Mouse (Mus musculus): Measurements from ENCODE around the gene Lyplal1.

The Lyplal1 gene

DNA sequence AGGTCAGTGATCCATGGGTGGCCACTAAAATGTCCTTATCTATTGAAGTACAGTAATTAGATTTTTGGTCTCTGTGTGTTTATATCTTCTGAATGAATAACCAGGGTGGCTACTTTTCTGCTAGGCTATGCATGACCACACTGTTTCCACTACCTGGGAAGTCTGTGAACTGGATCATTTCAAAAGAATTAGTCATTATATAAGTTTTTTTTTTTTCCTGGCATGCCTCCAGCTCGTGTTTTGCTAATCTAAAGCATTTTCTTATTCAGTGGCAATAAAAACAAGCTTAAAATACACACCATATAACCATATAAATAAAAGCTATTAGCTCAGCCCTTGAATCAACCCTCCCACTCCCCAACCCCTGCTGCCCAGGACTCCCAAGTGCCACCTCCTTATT is 75.3 kb downstream of the Lyplal1 start:
- DNase-seq (ENCODE audit: low read depth, low spot score), result no peak

Data from CD4-positive, CD25-positive, alpha-beta regulatory T cell, adult 2 months (primary cell).